Mouse (Mus musculus): Measurements from ENCODE around the gene Id4. TPM values are rescaled to one million over a fixed set of nuclear protein-coding genes. Genes with fewer than 3 reads are reported as not detected.

Gene Id4
- total RNA-seq (2021) (under 1 TPM; 0.76 to 0.77 TPM), polyA plus RNA-seq (2012; rRNA removed) (0.41 and 0.78 TPM in 2 replicates)
- long read RNA-seq, transcript Id4-201 (3 exons, 3,849 nt), result major isoform, 6 of 6 reads
- long read RNA-seq, partial matches to known transcripts, result 0 of 6 reads
- long read RNA-seq, other reads (novel, unspliced or antisense), result 0 of 6 reads

DNA sequence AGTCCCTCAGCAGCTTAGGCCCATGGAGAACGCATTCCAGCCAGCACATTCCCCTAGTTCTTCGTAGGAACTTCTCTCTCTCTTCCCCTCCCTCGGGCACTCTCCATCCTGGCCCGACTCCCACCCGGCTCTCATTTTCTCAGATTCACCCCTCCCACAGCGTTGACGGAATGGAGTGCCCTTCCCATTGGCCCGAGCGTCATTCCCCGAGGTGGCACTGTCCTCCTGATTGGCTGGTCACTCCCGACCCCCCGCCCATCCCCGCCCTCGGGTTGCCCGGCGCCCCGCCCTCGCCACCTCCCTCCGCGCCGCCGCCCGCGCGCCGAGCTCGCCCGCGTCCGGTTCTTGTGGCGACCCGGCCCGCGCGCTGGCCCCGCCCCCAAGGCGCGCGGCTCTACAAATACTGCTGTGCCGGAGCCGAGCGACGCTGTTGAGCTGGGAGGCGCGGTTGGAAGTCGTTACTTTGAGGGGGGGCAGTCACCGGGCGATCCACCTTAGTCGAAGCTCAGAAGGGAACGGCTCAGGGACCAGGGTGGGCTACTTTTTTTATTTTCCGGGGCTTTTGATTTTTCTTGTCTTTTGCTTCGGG, at the start of gene Id4:
Id4 (plus strand) TSS at position 539 of the 589 bp plus-strand sequence.
- Histone ChIP-seq H3K27ac (peak within 1 kb of the TSS; percentile 73), H3K9ac (ENCODE audit: low read depth, low read length) (peak within 1 kb of the TSS; percentile 73), H3K27me3 (ENCODE audit: control insufficient read depth, insufficient read depth, low read length) (0 out of 2 replicates have a peak, but pooled peaks cover 3% of the 10 kb centered on the region), H3K79me2 (replicated peaks; ENCODE audit: control insufficient read depth, insufficient read depth, low read length) (no peaks in the 10 kb centered on the region), H3K36me3 (ENCODE audit: control insufficient read depth, insufficient read depth, low read length) (no peaks in the 10 kb centered on the region), H3K4me3 (peak within 1 kb of the TSS; percentile 82), H3K4me1 (ENCODE audit: control insufficient read depth, insufficient read depth, low read length) (no peaks in the 10 kb centered on the region)
- WGBS, result under 1% methylated on average over 52 of the region's 52 CpGs
- no peak for TF ChIP-seq EP300 (IDR thresholded peaks at IDR 0.05; ENCODE audit: insufficient read depth, low read depth, low read length)
- TF ChIP-seq CTCF (IDR thresholded peaks at IDR 0.05), result no peak
- peak; percentile 79 for TF ChIP-seq POLR2A (IDR thresholded peaks at IDR 0.05; ENCODE audit: insufficient read depth, low read depth, low read length)
- intact Hi-C loops (cut with DNase I), result loop anchor here (1.0 kb wide), 1 partner anchor 32 kb away; no protein-coding TSS in a partner anchor
- DNase-seq, result peak; percentile 95 to 96

DNA sequence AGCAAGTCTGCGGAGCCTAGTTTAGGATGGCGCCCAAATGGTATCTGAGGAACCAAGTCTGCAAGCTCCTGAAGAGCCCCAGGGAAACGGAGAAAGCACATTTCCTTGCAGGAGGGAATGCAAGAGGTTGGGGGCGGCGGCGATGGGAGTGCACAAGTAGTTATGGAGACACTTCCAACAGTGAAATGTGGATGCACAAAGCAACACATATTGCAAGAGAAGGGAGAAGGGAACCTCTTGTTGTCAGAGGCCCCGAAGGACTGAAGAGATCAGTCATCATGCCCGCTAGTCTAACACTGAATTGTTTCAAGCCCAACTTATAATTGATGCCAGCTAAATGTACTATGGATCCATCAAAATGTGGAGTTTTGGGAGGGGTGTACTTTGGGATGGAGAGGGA, 33.9 kb upstream of the Id4 start:
- H3K27ac ChIP-seq, result no peak overlapping the region
- no peaks in the 10 kb centered on the region for H3K27me3 ChIP-seq (ENCODE audit: control insufficient read depth, insufficient read depth, low read length)
- no peaks in the 10 kb centered on the region for H3K79me2 ChIP-seq (replicated peaks; ENCODE audit: control insufficient read depth, insufficient read depth, low read length)
- intact Hi-C loops (cut with DNase I), result no loop called here
- H3K4me1 ChIP-seq (ENCODE audit: control insufficient read depth, insufficient read depth, low read length), result no peaks in the 10 kb centered on the region; the same call in 1 of the 2 replicates
- peak; percentile 4 to 25 for DNase-seq
- WGBS, result 24% methylated on average over 8 of the region's 8 CpGs
- no peak overlapping the region for H3K9ac ChIP-seq (ENCODE audit: low read depth, low read length)
- H3K36me3 ChIP-seq (ENCODE audit: control insufficient read depth, insufficient read depth, low read length), result no peaks in the 10 kb centered on the region
- H3K4me3 ChIP-seq, result no peak overlapping the region
- TF ChIP-seq CTCF (IDR thresholded peaks at IDR 0.05), result no peak
- TF ChIP-seq POLR2A (IDR thresholded peaks at IDR 0.05; ENCODE audit: insufficient read depth, low read depth, low read length), result no peak
- no peak for TF ChIP-seq EP300 (IDR thresholded peaks at IDR 0.05; ENCODE audit: insufficient read depth, low read depth, low read length)

DNA sequence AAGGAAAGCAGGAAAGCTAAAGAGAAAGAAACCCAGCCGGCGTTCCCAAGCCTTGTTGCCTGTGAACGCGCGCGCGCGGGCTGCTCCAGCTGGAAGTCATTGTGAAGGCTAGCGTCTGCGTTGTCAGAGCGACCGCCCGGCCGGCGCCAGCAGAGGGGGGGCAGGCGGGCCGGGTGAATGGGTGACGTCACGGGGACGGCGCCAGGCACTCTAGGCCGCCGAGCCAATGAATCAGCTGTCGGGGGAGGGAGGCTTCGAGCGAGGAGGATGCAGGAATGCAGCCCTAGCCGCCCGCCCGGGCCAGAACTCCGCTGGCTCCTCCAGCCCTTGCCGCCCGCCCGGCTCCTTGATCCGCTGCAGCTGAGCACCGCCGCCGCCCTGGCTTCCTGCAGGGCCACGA, 33.3 kb upstream of the Id4 start:
- intact Hi-C loops (cut with DNase I), result loop anchor here (1.0 kb wide), 1 partner anchor 34 kb away; the partner anchor contains the start of gene Id4
- peak overlapping the region; percentile 41 for H3K4me3 ChIP-seq
- no peaks in the 10 kb centered on the region for H3K36me3 ChIP-seq (ENCODE audit: control insufficient read depth, insufficient read depth, low read length)
- H3K27ac ChIP-seq, result peak overlapping the region; percentile 78
- no peaks in the 10 kb centered on the region; the same call in 1 of the 2 replicates for H3K4me1 ChIP-seq (ENCODE audit: control insufficient read depth, insufficient read depth, low read length)
- under 1% methylated on average over 38 of the region's 38 CpGs for WGBS
- no peaks in the 10 kb centered on the region for H3K79me2 ChIP-seq (replicated peaks; ENCODE audit: control insufficient read depth, insufficient read depth, low read length)
- TF ChIP-seq EP300 (IDR thresholded peaks at IDR 0.05; ENCODE audit: insufficient read depth, low read depth, low read length) (peak; percentile 68; the same call in 1 of the 2 replicates), POLR2A (IDR thresholded peaks at IDR 0.05; ENCODE audit: insufficient read depth, low read depth, low read length) (peak; percentile 25; the same call in 1 of the 2 replicates), CTCF (IDR thresholded peaks at IDR 0.05) (no peak)
- no peaks in the 10 kb centered on the region for H3K27me3 ChIP-seq (ENCODE audit: control insufficient read depth, insufficient read depth, low read length)
- H3K9ac ChIP-seq (ENCODE audit: low read depth, low read length), result peak overlapping the region; percentile 37
- DNase-seq, result peak; percentile 97

DNA sequence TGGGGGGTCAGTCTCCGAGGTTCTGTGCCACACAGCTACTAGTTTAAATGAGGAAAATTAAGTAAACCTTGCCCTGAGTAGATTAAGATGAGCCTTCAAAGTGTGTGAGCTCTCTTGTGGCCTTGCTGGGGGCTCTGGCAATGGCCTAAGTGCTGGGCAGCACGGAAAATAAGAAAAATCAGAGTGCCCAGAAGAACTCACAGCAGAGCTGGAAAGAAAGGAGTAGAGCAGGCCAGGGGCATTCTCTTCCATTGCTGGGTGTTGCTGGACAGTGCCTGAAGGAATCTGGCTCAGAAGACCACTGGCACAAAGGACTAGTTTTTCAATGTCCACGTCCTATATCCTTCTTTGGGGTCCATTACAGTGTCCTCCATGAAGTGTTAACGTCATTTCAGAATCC, 32.9 kb upstream of the Id4 start:
- intact Hi-C loops (cut with DNase I), result loop anchor here (1.0 kb wide), 1 partner anchor 33 kb away; the partner anchor contains the start of gene Id4
- DNase-seq, result no peak

DNA sequence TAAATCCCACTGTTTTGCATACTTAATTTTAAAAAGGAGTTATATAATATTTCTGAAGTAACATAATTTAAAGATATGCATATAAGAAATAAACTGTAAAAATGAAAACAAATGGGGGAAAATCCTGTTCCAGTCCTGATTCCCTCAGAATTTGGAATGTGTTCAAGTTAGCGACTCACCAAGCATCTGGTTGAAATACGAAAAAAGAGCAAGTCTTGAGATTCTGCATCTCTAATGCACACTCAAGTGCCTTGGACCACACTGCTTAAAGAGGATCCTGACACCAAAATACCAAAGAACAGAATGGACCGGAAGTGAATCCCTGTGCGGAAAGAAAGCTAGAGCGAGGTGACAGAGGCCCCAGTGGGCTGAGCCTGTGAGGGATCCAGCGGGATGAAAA, 30.0 kb upstream of the Id4 start:
- H3K4me1 ChIP-seq (ENCODE audit: control insufficient read depth, insufficient read depth, low read length), result no peaks in the 10 kb centered on the region; the same call in 1 of the 2 replicates
- TF ChIP-seq CTCF (IDR thresholded peaks at IDR 0.05) (no peak), POLR2A (IDR thresholded peaks at IDR 0.05; ENCODE audit: insufficient read depth, low read depth, low read length) (no peak), EP300 (IDR thresholded peaks at IDR 0.05; ENCODE audit: insufficient read depth, low read depth, low read length) (no peak)
- DNase-seq, result no peak
- no peak overlapping the region for H3K27ac ChIP-seq
- 53% methylated on average over 6 of the region's 6 CpGs for WGBS
- no peaks in the 10 kb centered on the region for H3K79me2 ChIP-seq (replicated peaks; ENCODE audit: control insufficient read depth, insufficient read depth, low read length)
- no peaks in the 10 kb centered on the region for H3K36me3 ChIP-seq (ENCODE audit: control insufficient read depth, insufficient read depth, low read length)
- intact Hi-C loops (cut with DNase I), result no loop called here
- H3K9ac ChIP-seq (ENCODE audit: low read depth, low read length), result no peak overlapping the region
- no peak overlapping the region for H3K4me3 ChIP-seq
- H3K27me3 ChIP-seq (ENCODE audit: control insufficient read depth, insufficient read depth, low read length), result no peaks in the 10 kb centered on the region

More for the DNA sequence above, 32.9 kb upstream of the Id4 start:
- Histone ChIP-seq H3K9ac (ENCODE audit: low read depth, low read length) (peak overlapping the region; percentile 37), H3K4me1 (ENCODE audit: control insufficient read depth, insufficient read depth, low read length) (no peaks in the 10 kb centered on the region; the same call in 1 of the 2 replicates), H3K36me3 (ENCODE audit: control insufficient read depth, insufficient read depth, low read length) (no peaks in the 10 kb centered on the region), H3K4me3 (peak overlapping the region; percentile 41), H3K27me3 (ENCODE audit: control insufficient read depth, insufficient read depth, low read length) (no peaks in the 10 kb centered on the region), H3K27ac (peak overlapping the region; percentile 78), H3K79me2 (replicated peaks; ENCODE audit: control insufficient read depth, insufficient read depth, low read length) (no peaks in the 10 kb centered on the region)
- 35% methylated on average over 4 of the region's 4 CpGs for WGBS
- TF ChIP-seq EP300 (IDR thresholded peaks at IDR 0.05; ENCODE audit: insufficient read depth, low read depth, low read length) (no peak), CTCF (IDR thresholded peaks at IDR 0.05) (no peak)

DNA sequence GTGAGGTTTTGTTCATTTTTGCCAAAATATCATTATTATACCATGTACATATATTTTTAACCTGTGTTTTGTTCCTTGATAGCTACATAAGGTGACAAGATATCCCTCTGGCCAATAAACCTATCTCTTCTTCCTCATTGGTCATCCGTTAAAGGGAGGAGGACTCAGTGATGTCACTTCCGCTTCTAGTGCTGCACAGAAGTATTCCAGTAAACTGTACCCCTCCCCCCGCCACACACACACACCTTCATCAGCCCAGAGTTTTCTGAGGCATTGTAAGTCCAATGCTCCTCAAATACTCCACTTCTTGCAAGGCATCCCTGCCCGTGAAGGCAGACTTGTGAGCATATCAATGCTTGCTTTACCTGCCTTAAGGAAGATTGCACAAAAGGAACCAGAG, 24.6 kb upstream of the Id4 start:
- Histone ChIP-seq H3K4me1 (ENCODE audit: control insufficient read depth, insufficient read depth, low read length) (no peaks in the 10 kb centered on the region), H3K27ac (no peak overlapping the region), H3K4me3 (no peak overlapping the region), H3K79me2 (replicated peaks; ENCODE audit: control insufficient read depth, insufficient read depth, low read length) (no peaks in the 10 kb centered on the region), H3K36me3 (ENCODE audit: control insufficient read depth, insufficient read depth, low read length) (no peaks in the 10 kb centered on the region), H3K27me3 (ENCODE audit: control insufficient read depth, insufficient read depth, low read length) (no peaks in the 10 kb centered on the region), H3K9ac (ENCODE audit: low read depth, low read length) (no peak overlapping the region)
- intact Hi-C loops (cut with DNase I), result loop anchor here (5.0 kb wide), 2 partner anchors 36 to 226 kb away; no protein-coding TSS in a partner anchor
- DNase-seq, result no peak
- no peak for TF ChIP-seq POLR2A (IDR thresholded peaks at IDR 0.05; ENCODE audit: insufficient read depth, low read depth, low read length)
- TF ChIP-seq EP300 (IDR thresholded peaks at IDR 0.05; ENCODE audit: insufficient read depth, low read depth, low read length), result no peak
- TF ChIP-seq CTCF (IDR thresholded peaks at IDR 0.05), result no peak
- WGBS, result 73% methylated on average over 4 of the region's 4 CpGs
